Mouse (Mus musculus): ENCODE results near the gene Gcc2.
"Not testable (repeated sequence)": the region's sequence is repeated elsewhere in the genome, so short reads cannot be mapped to it uniquely, and the experiment has no call there.

Gene Gcc2

DNA sequence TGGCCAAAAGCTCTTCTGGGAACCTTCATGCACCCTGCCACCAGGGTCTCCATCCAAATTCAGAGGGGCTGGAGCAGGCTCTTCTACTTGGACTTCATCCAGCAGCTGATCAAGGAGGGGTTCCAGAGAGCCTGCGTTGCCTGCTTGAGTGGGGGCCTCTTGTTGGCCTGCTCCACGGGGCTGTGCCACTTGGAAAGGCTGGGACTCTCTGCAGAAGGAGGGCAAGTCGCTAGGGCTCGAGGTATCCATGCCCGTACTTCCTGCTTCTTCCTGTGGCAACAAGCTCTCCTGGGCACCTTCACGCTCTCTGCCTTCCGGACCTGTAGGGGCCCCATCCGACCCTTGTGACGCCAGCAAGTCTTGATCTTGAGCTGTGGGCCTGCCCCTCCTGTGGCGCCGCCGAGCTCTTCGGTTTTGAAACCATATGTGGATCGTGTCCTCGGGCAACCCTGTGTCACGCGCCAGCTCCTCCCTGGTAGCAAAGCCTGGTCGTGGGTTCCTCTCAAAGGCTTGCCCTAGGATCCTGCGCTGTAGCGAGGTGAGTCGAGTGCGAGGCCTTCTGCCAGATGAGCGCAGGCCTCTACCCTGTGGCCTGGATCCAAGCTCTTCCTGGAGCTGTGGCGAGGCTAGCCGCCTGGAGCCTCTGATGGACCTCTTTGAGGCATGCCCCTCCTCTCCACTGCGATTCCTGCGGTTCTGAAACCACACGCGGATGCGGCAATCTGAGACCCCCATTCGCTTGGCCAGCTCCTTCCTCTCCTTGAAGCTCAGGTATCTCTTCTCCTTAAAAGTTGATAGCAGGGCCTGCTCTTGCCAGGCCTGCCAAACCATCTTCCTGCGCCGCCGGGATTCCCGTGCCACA is 23.3 kb upstream of the Gcc2 start:
- DNase-seq (ENCODE audit: low spot score in 2 of 2) = peak; percentile 77 to 88

GRCm38 (mm10) chr10:58232641-58232969 is 22.7 kb upstream of the Gcc2 start, which contains the start of gene Duxf3:
Gene Duxf3, minus strand, starts transcription at chr10:58232675.
- not testable (repeated sequence) for DNase-seq (ENCODE audit: low spot score in 2 of 2)

DNA sequence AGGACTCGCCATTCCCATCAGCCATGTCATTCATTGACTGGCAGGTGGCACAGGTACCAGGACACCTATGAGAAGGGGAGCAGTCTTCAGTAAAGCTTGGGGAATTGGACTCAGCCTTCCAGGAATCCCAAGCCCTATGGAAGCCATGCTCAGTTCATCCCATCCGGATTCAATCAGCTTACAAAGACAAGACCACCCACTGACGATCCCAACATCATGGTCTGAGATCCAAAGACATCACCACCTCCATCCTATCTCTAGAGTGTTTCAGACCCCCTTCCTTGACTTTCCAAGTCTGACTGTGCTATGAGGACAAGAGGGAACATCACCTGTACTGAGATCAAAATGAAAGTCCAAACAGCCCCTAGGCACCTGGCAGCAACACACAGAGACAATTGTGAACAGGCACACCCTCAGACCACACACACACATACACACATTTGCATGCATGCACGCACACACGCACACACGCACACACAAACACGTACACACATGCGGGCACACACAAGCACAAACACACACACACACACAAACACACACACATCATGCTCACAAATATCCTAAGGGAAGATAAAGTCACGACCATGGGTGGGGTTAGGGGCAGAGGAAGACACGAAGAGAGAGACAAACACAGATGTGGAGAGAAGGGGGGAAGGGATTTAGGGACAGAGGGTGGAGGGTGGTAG is 22.1 kb upstream of the Gcc2 start:
- peak in 1 of 2 experiments; percentile 51 for DNase-seq (ENCODE audit: low spot score in 2 of 2)

DNA sequence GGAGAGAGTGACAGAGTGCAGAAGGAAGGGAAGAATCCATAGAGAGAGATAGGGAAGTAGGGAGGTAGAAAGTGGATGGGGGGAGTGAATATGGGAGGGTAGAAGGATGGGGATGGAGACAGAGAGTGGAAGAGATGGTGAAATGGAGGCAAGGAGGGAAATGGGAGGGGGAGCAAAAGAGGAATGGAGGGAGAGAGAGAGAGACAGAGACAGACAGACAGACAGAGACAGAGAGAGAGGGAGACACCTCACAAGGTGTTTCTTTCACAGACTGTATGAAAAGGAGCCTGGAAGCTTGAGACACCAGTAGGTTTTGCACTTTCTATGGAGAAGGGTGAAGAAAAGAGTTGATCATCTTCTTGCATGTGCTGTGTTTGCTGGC is 21.6 kb upstream of the Gcc2 start:
- not testable (repeated sequence) for DNase-seq (ENCODE audit: low spot score in 2 of 2)

DNA sequence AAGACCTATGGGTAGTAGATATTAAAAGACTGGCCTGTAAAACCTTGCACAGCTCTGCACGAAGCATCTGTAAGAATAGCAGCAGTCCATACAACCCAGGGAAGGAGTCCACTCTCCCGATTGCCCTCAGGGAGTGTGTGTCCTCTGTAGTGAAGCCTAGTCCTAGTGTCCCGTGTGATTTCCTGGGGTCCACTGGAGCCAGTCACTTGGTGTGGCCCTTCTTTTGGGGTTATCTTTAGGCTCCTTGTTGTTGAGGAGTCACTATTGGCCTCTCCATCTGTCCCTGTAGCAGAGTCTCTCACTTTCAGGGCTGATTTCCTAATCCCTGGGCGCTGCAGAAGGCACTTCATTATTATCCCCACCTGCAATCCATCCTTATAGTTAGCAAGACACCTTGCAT is 20.3 kb upstream of the Gcc2 start:
- DNase-seq (ENCODE audit: low spot score in 2 of 2) = not testable (repeated sequence)

- DNase-seq (ENCODE audit: low spot score in 2 of 2) = no peak
Measured at GRCm38 (mm10) chr10:58236613-58237012, 18.7 kb upstream of the Gcc2 start, which contains the start of gene Gm4981. Gene Gm4981, minus strand, starts transcription at chr10:58236701.

- peak; percentile 57 to 62 for DNase-seq (ENCODE audit: low spot score in 2 of 2)
Measured at GRCm38 (mm10) chr10:58238984-58239740, 16.1 kb upstream of the Gcc2 start.

- no peak for DNase-seq (ENCODE audit: low spot score in 2 of 2)
Measured at GRCm38 (mm10) chr10:58249535-58249934, 5.8 kb upstream of the Gcc2 start.

GRCm38 (mm10) chr10:58254635-58255175 is 592 bp upstream of the Gcc2 start:
- no peak for DNase-seq (ENCODE audit: low spot score in 2 of 2)

- DNase-seq (ENCODE audit: low spot score in 2 of 2) = no peak
Measured at GRCm38 (mm10) chr10:58255954-58256353, 657 bp downstream of the Gcc2 start.

- no peak for DNase-seq (ENCODE audit: low spot score in 2 of 2)
Measured at GRCm38 (mm10) chr10:58258466-58258865, 3.2 kb downstream of the Gcc2 start.

- DNase-seq (ENCODE audit: low spot score in 2 of 2) = no peak
Measured at GRCm38 (mm10) chr10:58282238-58282637, 26.9 kb downstream of the Gcc2 start.

- no peak for DNase-seq (ENCODE audit: low spot score in 2 of 2)
Measured at GRCm38 (mm10) chr10:58290742-58291141, 35.4 kb downstream of the Gcc2 start.

GRCm38 (mm10) chr10:58294246-58294645 is 38.9 kb downstream of the Gcc2 start:
- DNase-seq (ENCODE audit: low spot score in 2 of 2) = no peak

- no peak for DNase-seq (ENCODE audit: low spot score in 2 of 2)
Measured at GRCm38 (mm10) chr10:58295605-58296004, 40.3 kb downstream of the Gcc2 start.

GRCm38 (mm10) chr10:58304996-58305395 is 49.7 kb downstream of the Gcc2 start:
- no peak for DNase-seq (ENCODE audit: low spot score in 2 of 2)

- no peak for DNase-seq (ENCODE audit: low spot score in 2 of 2)
Measured at GRCm38 (mm10) chr10:58306897-58307296, 51.6 kb downstream of the Gcc2 start.

GRCm38 (mm10) chr10:58310791-58311190 is 55.5 kb downstream of the Gcc2 start:
- no peak for DNase-seq (ENCODE audit: low spot score in 2 of 2)

- DNase-seq (ENCODE audit: low spot score in 2 of 2) = no peak
Measured at GRCm38 (mm10) chr10:58312887-58313286, 57.6 kb downstream of the Gcc2 start.

GRCm38 (mm10) chr10:58320881-58321280 is 65.6 kb downstream of the Gcc2 start:
- no peak for DNase-seq (ENCODE audit: low spot score in 2 of 2)

GRCm38 (mm10) chr10:58322361-58323027 is 67.2 kb downstream of the Gcc2 start:
- DNase-seq (ENCODE audit: low spot score in 2 of 2) = no peak
